Mouse (Mus musculus) urinary bladder, postnatal 14 days (tissue): Measurements from ENCODE around the gene Vps11.
"Not testable (repeated sequence)": the region's sequence is repeated elsewhere in the genome, so short reads cannot be mapped to it uniquely, and the experiment has no call there.

Experiments
- DNase-seq: peaks from one replicate; pipeline ENCODE4 v3.0.0; 2021; ENCODE audit warnings: low spot score

Vps11 gene

GRCm38 (mm10) chr9:44314257-44314547 lies 47.3 kb downstream of the Vps11 start:
- no peak for DNase-seq

- no peak for DNase-seq
Observed at GRCm38 (mm10) chr9:44313476-44314256, 47.8 kb downstream of the Vps11 start.

GRCm38 (mm10) chr9:44311136-44312134 lies 50.0 kb downstream of the Vps11 start:
- DNase-seq, result no peak

- no peak for DNase-seq
Observed at GRCm38 (mm10) chr9:44310750-44311135, 50.7 kb downstream of the Vps11 start.

- no peak for DNase-seq
Observed at GRCm38 (mm10) chr9:44309756-44310155, 51.7 kb downstream of the Vps11 start.

- no peak for DNase-seq
Observed at GRCm38 (mm10) chr9:44307248-44307647, 54.2 kb downstream of the Vps11 start.

GRCm38 (mm10) chr9:44306532-44306931 lies 54.9 kb downstream of the Vps11 start:
- no peak for DNase-seq

GRCm38 (mm10) chr9:44305466-44306079 lies 55.9 kb downstream of the Vps11 start, which contains the start of gene Hinfp:
TSS of gene Hinfp (minus strand) at chr9:44305671.
- DNase-seq, result peak; percentile 98

GRCm38 (mm10) chr9:44300001-44300400 lies 61.5 kb downstream of the Vps11 start:
- not testable (repeated sequence) for DNase-seq
